Mouse (Mus musculus) hindlimb bud, embryonic 11.5 days (tissue): Measurements from ENCODE around the gene Cct6b.
"Not testable (repeated sequence)": the region's sequence is repeated elsewhere in the genome, so short reads cannot be mapped to it uniquely, and the experiment has no call there.

ENCODE experiments used
- DNase-seq: peaks from one replicate; pipeline ENCODE4 v3.0.0-alpha.2; 2012; ENCODE audit warnings: low read depth, low spot score; ENCODE audit errors: extremely low spot score

Cct6b gene

GRCm38 (mm10) chr11:82708934-82709333 lies 55.2 kb downstream of the Cct6b start:
- DNase-seq = no peak

- no peak for DNase-seq
Observed at GRCm38 (mm10) chr11:82705082-82705481, 59.0 kb downstream of the Cct6b start.

- DNase-seq = no peak
Observed at GRCm38 (mm10) chr11:82699865-82700410, 64.2 kb downstream of the Cct6b start.

- no peak for DNase-seq
Observed at GRCm38 (mm10) chr11:82695930-82696329, 68.2 kb downstream of the Cct6b start.

GRCm38 (mm10) chr11:82694947-82695346 lies 69.2 kb downstream of the Cct6b start:
- not testable (repeated sequence) for DNase-seq

- DNase-seq = no peak
Observed at GRCm38 (mm10) chr11:82692668-82693067, 71.5 kb downstream of the Cct6b start.

- DNase-seq = no peak
Observed at GRCm38 (mm10) chr11:82690476-82690875, 73.6 kb downstream of the Cct6b start.

GRCm38 (mm10) chr11:82687668-82688067 lies 76.5 kb downstream of the Cct6b start:
- DNase-seq = no peak

- no peak for DNase-seq
Observed at GRCm38 (mm10) chr11:82684676-82685075, 79.4 kb downstream of the Cct6b start.

GRCm38 (mm10) chr11:82683765-82684505 lies 80.2 kb downstream of the Cct6b start:
- DNase-seq = no peak

- no peak for DNase-seq
Observed at GRCm38 (mm10) chr11:82678561-82678960, 85.6 kb downstream of the Cct6b start.
